Mouse (Mus musculus) hindbrain, postnatal 0 days (tissue): ENCODE data around the gene Pclaf. TPM values are rescaled to one million over a fixed set of nuclear protein-coding genes. Genes with fewer than 3 reads are reported as not detected.

Experiments
- ATAC-seq: fragments of 200-750 bp; cut with Nextera tagmentation; 2 replicates; pipeline ENCODE4 v1.8.0; 2017; ENCODE audit warnings: mild to moderate bottlenecking, moderate TSS enrichment, moderate library complexity
- DNase-seq: peaks from one replicate; pipeline ENCODE4 v3.0.0-alpha.2; 2015; ENCODE audit warnings: low spot score
- H3K27ac ChIP-seq: fragments of 300-500 bp; sonication (generic); 2 replicates; pipeline ENCODE4 v1.5.1; 2014; ENCODE audit warnings: mild to moderate bottlenecking
- H3K27me3 ChIP-seq: fragments of 300-500 bp; sonication (generic); 2 replicates; pipeline ENCODE4 v1.6.1; 2014; ENCODE audit warnings: low read length, mixed read lengths; ENCODE audit not compliant: insufficient read depth
- H3K36me3 ChIP-seq: fragments of 300-500 bp; sonication (generic); 2 replicates; pipeline ENCODE4 v1.6.1; 2014; ENCODE audit warnings: low read length, mixed read lengths; ENCODE audit not compliant: insufficient read depth
- H3K4me1 ChIP-seq: fragments of 300-500 bp; sonication (generic); 2 replicates; pipeline ENCODE4 v1.6.1; 2014; ENCODE audit warnings: antibody characterized with exemption, low read length, mixed read lengths; ENCODE audit not compliant: insufficient read depth
- H3K4me2 ChIP-seq: fragments of 300-500 bp; sonication (generic); 2 replicates; pipeline ENCODE4 v1.6.1; 2014; ENCODE audit warnings: low read depth, mild to moderate bottlenecking, low read length, moderate library complexity, mixed read lengths
- H3K4me3 ChIP-seq: fragments of 300-500 bp; sonication (generic); 2 replicates; pipeline ENCODE4 v1.5.1; 2014; ENCODE audit warnings: low read length
- H3K9ac ChIP-seq: fragments of 300-500 bp; sonication (generic); replicated peaks from 2 replicates; pipeline ENCODE4 v1.6.1; 2014; ENCODE audit warnings: mild to moderate bottlenecking, low read length, moderate library complexity, mixed read lengths
- H3K9me3 ChIP-seq: fragments of 300-500 bp; sonication (generic); 2 replicates; pipeline ENCODE4 v1.6.1; 2016; ENCODE audit warnings: low read length, mixed read lengths
- CTCF ChIP-seq: IDR thresholded peaks from 2 replicates; pipeline ENCODE4 v1.5.1; 2016; ENCODE audit warnings: antibody characterized with exemption, control low read depth, low read depth
- WGBS: fragments of 180-500 bp; shearing (Covaris S2); extraction: QIAGEN DNeasy Blood & Tissue Kit; methylation state at CpG from one replicate; pipeline ENCODE4 v1.1.7; 2014; 5-methylcytosine and 5-hydroxymethylcytosine counted together
- polyA plus RNA-seq: library from polyadenylated mRNA; unstranded; fragments of >200 nt; fragmentation: Nextera tagmentation; extraction: Ambion mirVana; gene quantifications from 2 replicates; pipeline ENCODE4 v1.2.1, GENCODE M21; 2015
- total RNA-seq: library from RNA; depleted of rRNA; stranded (reverse); fragments of >200 nt; gene quantifications from 2 replicates; pipeline ENCODE4 v1.2.3, GENCODE M21; 2014; rRNA removed

The Pclaf gene
- total and polyA plus RNA-seq, 2 experiments from 2014 or later = 14.0 to 29.8 TPM

GRCm38 (mm10) chr9:65909837-65910236 is 19.8 kb downstream of the Pclaf start:
- peak overlapping the region; percentile 83 for H3K4me2 ChIP-seq
- peak overlapping the region; percentile 84 for H3K4me3 ChIP-seq
- DNase-seq (no peak), ATAC-seq (no peak)
- TF ChIP-seq CTCF = no peak
- no peaks in the 10 kb centered on the region for H3K27me3 ChIP-seq
- H3K9ac ChIP-seq = peak overlapping the region; percentile 78
- H3K36me3 ChIP-seq = no peaks in the 10 kb centered on the region
- peak overlapping the region; percentile 85; the same call in 1 of the 2 replicates for H3K27ac ChIP-seq
- WGBS = 9% methylated on average over 4 of the region's 4 CpGs
- H3K4me1 ChIP-seq = no peaks in the 10 kb centered on the region
- no peaks in the 10 kb centered on the region for H3K9me3 ChIP-seq

DNA sequence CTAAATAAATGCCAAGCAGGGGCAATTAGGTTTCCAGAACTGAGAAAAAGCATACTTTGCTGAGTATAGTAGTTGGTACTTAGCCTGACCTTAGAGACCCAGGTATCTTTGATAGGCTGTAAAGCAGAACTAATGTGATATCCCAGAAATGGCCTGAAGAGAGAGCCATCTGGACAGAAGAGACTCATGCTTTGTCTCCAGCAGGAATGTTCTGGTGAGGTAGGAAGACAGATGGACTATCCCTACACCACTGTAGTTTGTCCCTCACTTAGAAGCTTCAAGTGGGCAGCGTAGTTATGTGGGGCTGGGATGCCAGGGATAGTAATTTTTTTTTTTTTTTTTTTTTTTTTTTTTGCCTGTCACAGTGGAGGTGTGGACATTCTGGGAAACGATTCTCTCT is 23.9 kb downstream of the Pclaf start:
- ATAC-seq (no peak), DNase-seq (peak; percentile 8)
- no peak overlapping the region for H3K27ac ChIP-seq
- H3K4me2 ChIP-seq = no peak overlapping the region
- TF ChIP-seq CTCF = no peak
- H3K27me3 ChIP-seq = no peaks in the 10 kb centered on the region
- H3K4me3 ChIP-seq = no peak overlapping the region
- no peaks in the 10 kb centered on the region for H3K9me3 ChIP-seq
- H3K36me3 ChIP-seq = no peaks in the 10 kb centered on the region
- no peak overlapping the region for H3K9ac ChIP-seq
- 76% methylated on average over 2 of the region's 2 CpGs for WGBS
- no peaks in the 10 kb centered on the region for H3K4me1 ChIP-seq

DNA sequence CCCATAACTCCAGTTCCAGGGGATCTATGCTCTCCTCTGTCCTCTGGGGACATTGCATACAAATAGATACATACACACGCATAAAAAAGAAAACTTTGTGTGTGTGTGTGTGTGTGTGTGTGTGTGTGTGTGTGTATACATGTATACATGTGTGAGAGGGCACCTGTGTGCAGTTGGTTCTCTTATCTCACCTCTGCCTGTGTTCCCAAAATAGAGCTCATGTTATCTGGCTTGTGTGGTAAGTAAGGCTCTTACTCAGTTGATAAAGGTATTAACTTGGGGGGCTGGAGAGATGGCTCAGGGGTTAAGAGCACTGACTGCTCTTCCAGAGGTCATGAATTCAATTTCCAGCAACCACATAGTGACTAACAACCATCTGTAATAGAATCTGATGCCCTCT is 27.0 kb downstream of the Pclaf start:
- Histone ChIP-seq H3K4me3 (no peak overlapping the region), H3K27me3 (no peaks in the 10 kb centered on the region), H3K9ac (no peak overlapping the region), H3K4me1 (no peaks in the 10 kb centered on the region), H3K27ac (no peak overlapping the region), H3K9me3 (no peaks in the 10 kb centered on the region), H3K36me3 (no peaks in the 10 kb centered on the region), H3K4me2 (no peak overlapping the region)
- TF ChIP-seq CTCF = no peak
- ATAC-seq = no peak
- no peak for DNase-seq
- 81% methylated on average over 1 of the region's 1 CpGs for WGBS

GRCm38 (mm10) chr9:65928456-65928855 is 38.4 kb downstream of the Pclaf start:
- Histone ChIP-seq H3K27ac (no peak overlapping the region), H3K9me3 (no peaks in the 10 kb centered on the region), H3K9ac (no peak overlapping the region), H3K27me3 (no peaks in the 10 kb centered on the region), H3K36me3 (no peaks in the 10 kb centered on the region), H3K4me2 (no peak overlapping the region), H3K4me3 (no peak overlapping the region), H3K4me1 (no peaks in the 10 kb centered on the region)
- DNase-seq (no peak), ATAC-seq (no peak)
- no peak for TF ChIP-seq CTCF

DNA sequence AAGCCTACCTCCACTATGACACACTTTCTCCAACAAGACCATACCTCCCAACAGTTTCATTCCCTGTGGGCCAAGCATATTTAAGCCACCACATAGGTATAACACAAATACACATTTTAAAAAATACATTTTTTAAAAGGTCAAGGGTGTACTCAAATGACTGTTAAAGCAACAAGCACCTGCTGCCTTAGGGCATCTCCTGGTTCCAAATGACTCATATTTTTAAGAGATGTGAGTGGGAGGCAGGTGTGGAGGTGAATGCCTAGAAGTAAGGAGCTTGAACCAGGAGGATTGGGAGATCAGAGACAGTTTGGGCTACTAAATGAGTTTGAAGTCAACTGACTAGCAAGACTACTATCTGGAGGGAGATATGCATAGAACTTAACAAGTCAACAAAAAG is 39.8 kb downstream of the Pclaf start:
- H3K36me3 ChIP-seq = no peaks in the 10 kb centered on the region
- no peaks in the 10 kb centered on the region for H3K9me3 ChIP-seq
- no peak for TF ChIP-seq CTCF
- H3K27ac ChIP-seq = no peak overlapping the region
- ATAC-seq (no peak), DNase-seq (no peak)
- H3K4me1 ChIP-seq = no peaks in the 10 kb centered on the region
- H3K27me3 ChIP-seq = no peaks in the 10 kb centered on the region
- no peak overlapping the region for H3K9ac ChIP-seq
- H3K4me3 ChIP-seq = no peak overlapping the region
- H3K4me2 ChIP-seq = no peak overlapping the region

DNA sequence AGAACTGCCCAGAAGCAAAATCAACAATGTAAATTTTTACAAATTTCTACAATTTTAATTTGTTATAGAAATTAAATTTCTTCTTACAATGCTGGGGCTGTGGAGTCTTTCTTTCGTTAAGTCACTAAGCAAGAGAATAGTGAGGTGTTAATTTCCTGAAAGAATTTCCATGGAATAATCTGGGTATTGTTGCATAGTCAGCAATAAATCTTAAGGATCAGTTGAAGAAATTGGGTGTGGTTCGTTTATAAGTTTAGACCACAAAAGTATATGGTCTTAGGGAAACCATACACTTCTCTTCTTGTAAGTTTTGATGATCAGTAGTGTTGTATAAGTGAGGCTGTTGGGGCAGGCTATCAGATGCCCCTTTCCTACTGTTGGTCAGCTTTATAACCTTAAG is 47.5 kb downstream of the Pclaf start:
- Histone ChIP-seq H3K9me3 (no peaks in the 10 kb centered on the region), H3K4me2 (no peak overlapping the region), H3K9ac (no peak overlapping the region), H3K4me1 (no peaks in the 10 kb centered on the region), H3K4me3 (no peak overlapping the region), H3K36me3 (no peaks in the 10 kb centered on the region), H3K27me3 (no peaks in the 10 kb centered on the region), H3K27ac (no peak overlapping the region)
- TF ChIP-seq CTCF = no peak
- no peak for ATAC-seq
- no peak for DNase-seq
- WGBS = 93% methylated on average over 2 of the region's 2 CpGs

DNA sequence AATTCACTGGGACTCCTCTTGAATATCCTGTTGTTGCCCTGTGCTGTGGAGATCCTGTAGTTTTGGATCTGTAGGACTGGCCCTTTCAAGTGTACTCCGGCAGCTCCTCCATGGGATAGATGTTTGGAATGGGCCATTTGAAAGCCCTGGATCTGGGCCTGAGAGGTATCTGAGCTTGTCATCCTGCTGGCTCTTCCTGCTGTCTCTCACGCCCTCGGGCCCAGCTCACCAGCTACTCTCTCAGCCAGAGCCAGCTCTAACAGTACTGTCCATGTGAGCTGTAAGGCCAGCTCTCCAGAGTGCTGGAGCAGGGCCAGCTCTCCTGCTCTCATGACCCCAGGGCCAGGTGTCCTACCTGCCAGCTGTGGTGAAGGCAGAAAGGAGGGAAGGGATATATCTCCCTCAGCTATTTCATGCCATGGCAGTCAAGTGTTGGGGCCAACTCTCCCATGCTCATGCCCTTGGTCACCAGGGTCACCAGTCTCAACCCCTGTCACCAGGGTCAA is 61.1 kb downstream of the Pclaf start:
- Histone ChIP-seq H3K36me3 (no peaks in the 10 kb centered on the region; the same call in 1 of the 2 replicates), H3K4me1 (no peaks in the 10 kb centered on the region), H3K27me3 (no peaks in the 10 kb centered on the region), H3K27ac (no peak overlapping the region), H3K4me3 (no peak overlapping the region), H3K9ac (no peak overlapping the region), H3K9me3 (no peaks in the 10 kb centered on the region), H3K4me2 (no peak overlapping the region)
- WGBS = 87% methylated on average over 3 of the region's 3 CpGs
- DNase-seq (no peak), ATAC-seq (no peak)
- TF ChIP-seq CTCF = no peak

Other genes starting within 250 kb of the Pclaf start
- 274 and 284 TPM in 2 replicates for gene Oaz2, start 222.2 kb upstream of the Pclaf start, total RNA-seq
- gene Oaz2, start 222.2 kb upstream of the Pclaf start, polyA plus RNA-seq = 365 and 387 TPM in 2 replicates
- 8.9 and 10.2 TPM in 2 replicates for gene Zfp609, start 62.7 kb upstream of the Pclaf start, total RNA-seq
- 4.1 and 5.6 TPM in 2 replicates for gene Zfp609, start 62.7 kb upstream of the Pclaf start, polyA plus RNA-seq
- 15.6 and 25.7 TPM in 2 replicates for gene Trip4, start 18.6 kb downstream of the Pclaf start, total RNA-seq
- gene Trip4, start 18.6 kb downstream of the Pclaf start, polyA plus RNA-seq = 23.8 and 23.9 TPM in 2 replicates
- 23.1 and 28.9 TPM in 2 replicates for gene Csnk1g1, start 18.7 kb downstream of the Pclaf start, total RNA-seq
- gene Csnk1g1, start 18.7 kb downstream of the Pclaf start, polyA plus RNA-seq = 18.2 and 19.6 TPM in 2 replicates
- 223 and 263 TPM in 2 replicates for gene Ppib, start 170.0 kb downstream of the Pclaf start, total RNA-seq
- gene Ppib, start 170.0 kb downstream of the Pclaf start, polyA plus RNA-seq = 395 and 408 TPM in 2 replicates
- 7.1 and 8.8 TPM in 2 replicates for gene Snx22, start 179.5 kb downstream of the Pclaf start, total RNA-seq
- gene Snx22, start 179.5 kb downstream of the Pclaf start, polyA plus RNA-seq = 12.8 and 13.2 TPM in 2 replicates
- 43.4 and 50.4 TPM in 2 replicates for gene Snx1, start 236.3 kb downstream of the Pclaf start, total RNA-seq
- 47.3 and 55.0 TPM in 2 replicates for gene Snx1, start 236.3 kb downstream of the Pclaf start, polyA plus RNA-seq
- gene Ciao2a, start 236.4 kb downstream of the Pclaf start, total RNA-seq = 25.5 and 29.4 TPM in 2 replicates
- 77.6 and 84.8 TPM in 2 replicates for gene Ciao2a, start 236.4 kb downstream of the Pclaf start, polyA plus RNA-seq